Mouse (Mus musculus) heart, adult 8-10 months (tissue): ENCODE data around the gene Ctsf. TPM values are rescaled to one million over a fixed set of nuclear protein-coding genes. Genes with fewer than 3 reads are reported as not detected.
A peak's percentile ranks its signal among the peaks of the same experiment; 100 is the strongest.
"Not testable (repeated sequence)": the region's sequence is repeated elsewhere in the genome, so short reads cannot be mapped to it uniquely, and the experiment has no call there.

Experiments
- DNase-seq: peaks from one replicate; pipeline ENCODE4 v3.0.0; 2022; ENCODE audit warnings: low spot score
- total RNA-seq, 4 experiments: library from RNA; stranded (reverse); gene quantifications; 2 replicates each; pipeline ENCODE4 v1.2.4; 2022

The Ctsf gene
- total RNA-seq, 4 experiments from 2014 or later = 77.7 to 86.2 (median 81.6) TPM

GRCm38 (mm10) chr19:4849800-4850199 is 5.1 kb upstream of the Ctsf start:
- no peak for DNase-seq

DNA sequence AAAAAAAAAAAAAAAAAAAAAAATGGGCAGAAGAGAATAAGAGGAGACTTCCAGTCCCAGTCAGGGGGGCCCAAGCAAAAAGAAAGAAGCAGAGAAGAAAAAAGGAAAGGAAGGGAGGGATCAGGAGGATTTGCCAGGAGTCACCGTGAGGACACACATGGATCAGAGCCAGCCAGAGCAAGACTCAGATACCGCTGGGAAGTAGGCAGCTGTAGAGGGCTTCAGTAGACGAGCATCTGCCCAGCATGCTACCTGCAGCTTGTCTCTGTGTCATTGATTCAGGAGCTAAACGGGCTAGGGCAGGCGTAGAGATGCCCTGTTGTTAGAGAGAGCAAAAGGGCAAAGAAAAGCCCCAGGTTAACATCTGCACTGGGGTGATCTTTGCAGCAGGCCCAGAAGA is 4.6 kb upstream of the Ctsf start:
- DNase-seq = no peak

GRCm38 (mm10) chr19:4855470-4855820 is 515 bp downstream of the Ctsf start:
- no peak for DNase-seq

DNA sequence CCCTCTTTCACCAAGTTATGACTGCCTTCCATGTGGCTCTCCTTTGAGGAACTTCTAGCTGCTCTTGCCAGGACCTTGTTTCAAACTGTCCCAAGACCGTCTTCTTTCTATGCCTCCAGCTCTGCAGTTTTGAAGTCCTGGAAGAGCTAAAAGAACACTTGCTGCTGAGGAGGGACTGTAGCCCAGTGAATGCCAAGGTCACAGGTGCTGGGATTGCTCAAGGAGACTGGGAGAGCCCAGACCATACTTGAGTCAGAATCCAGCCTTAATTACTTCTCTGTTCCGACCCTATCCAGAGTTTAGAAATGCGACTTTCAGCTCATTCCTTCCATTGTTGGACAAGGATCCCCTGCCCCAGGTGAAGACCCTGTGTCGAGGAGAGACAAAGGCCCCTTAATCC is 1.0 kb downstream of the Ctsf start:
- DNase-seq = no peak

DNA sequence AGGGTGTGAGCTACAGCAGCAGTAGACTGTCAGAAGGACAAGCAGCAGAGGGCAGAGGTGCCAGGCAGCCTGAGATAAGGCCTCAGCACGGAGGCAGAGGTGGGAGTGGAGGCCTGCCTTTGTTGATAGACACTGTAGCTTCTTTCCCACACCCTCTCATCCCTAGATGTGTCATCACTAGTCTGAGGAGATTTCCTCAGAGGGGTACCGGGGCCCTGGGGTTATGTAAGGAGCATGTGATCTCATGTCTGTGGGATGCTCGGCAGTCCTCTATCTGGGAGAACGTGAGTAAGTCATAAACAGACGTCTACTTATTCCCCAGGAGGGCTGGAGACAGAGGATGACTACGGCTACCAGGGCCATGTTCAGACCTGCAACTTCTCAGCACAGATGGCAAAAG is 4.2 kb downstream of the Ctsf start:
- no peak for DNase-seq

- no peak for DNase-seq
Observed at GRCm38 (mm10) chr19:4863048-4863447, 8.1 kb downstream of the Ctsf start.

DNA sequence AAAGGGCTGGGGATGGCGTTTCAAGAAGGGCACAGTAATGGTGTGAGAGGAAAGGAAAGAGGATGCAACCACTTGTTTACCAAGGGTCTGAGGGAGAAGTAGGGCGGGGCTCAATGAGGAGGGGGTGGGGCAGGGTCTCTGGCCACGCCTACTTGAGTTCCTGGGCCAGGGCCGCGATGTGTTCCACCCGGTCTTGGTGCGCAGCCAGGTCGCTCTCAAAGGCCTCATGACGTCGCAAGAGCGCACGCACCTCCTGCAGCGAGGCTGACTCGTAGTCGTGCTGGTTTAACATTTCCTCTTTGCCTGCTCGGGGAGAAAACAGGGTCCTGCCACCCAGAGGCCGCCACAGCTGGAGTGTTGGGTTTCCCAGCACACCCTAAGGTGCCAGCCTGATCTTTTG is 10.2 kb downstream of the Ctsf start:
- no peak for DNase-seq

DNA sequence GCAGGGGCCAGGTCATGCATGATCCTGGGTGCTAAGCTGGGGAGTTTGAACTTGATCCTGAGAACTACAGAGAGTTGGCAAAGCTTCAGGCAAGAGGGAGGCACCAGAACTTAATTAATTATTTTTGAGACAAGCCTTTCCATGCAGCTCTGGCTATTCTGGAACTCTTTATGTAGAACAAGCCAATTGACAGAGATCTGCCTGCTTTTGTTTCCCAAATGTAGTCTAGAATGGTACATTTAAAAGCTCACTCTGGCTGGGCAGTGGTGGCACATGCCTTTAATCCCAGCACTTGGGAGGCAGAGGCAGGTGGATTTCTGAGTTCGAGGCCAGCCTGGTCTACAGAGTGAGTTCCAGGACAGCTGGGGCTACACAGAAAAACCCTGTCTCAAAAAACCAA is 19.7 kb downstream of the Ctsf start:
- not testable (repeated sequence) for DNase-seq

GRCm38 (mm10) chr19:4876241-4876640 is 21.3 kb downstream of the Ctsf start:
- DNase-seq = no peak

DNA sequence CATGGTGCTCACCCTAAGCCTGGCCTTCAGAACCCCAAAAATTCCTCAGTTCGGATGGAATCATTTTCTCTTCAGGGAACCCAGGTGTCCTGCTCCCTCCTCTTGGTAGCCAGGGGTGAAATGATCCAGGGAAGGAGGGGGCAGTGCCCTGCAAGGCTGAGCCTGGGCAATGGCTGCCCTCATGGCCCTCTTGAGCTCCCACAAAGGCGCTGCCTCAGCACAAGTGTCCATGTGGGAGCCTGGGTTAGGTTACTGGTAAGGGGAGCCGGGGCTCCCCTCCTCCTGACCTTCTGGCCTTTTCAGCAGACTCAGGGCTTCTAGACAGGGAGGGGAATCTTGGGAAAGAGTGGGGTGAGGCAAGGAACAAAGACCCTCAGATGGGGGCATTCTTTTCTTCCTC is 21.8 kb downstream of the Ctsf start:
- no peak for DNase-seq

DNA sequence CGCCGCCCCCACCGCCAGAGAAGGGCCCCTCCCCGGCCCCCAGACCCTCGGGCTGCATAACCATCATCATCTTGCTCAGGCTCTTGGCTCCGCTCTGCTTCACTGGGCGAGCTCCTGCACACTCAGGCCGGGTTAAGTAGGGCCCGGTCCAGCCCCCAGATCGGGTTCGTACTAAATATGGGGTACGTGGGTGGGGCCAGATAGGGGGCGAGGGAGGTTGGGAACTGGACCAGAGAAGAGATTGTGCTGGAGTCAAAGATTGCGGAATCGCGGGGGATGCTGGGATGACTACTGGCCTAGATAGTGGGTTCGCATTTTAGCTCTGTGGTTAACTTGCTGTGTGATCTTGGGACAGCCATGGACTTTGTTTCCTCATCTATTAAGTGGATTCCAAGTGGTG is 22.9 kb downstream of the Ctsf start, which contains the start of gene Actn3:
Gene Actn3 (minus strand): TSS at position 125 of the 400 bp plus-strand sequence.
- DNase-seq = peak; percentile 23

- DNase-seq = peak; percentile 97
Observed at GRCm38 (mm10) chr19:4878405-4879323, 23.7 kb downstream of the Ctsf start, which contains the start of gene Zdhhc24. TSS of gene Zdhhc24 (plus strand) at chr19:4878668.

- no peak for DNase-seq
Observed at GRCm38 (mm10) chr19:4879324-4879703, 24.4 kb downstream of the Ctsf start.

DNA sequence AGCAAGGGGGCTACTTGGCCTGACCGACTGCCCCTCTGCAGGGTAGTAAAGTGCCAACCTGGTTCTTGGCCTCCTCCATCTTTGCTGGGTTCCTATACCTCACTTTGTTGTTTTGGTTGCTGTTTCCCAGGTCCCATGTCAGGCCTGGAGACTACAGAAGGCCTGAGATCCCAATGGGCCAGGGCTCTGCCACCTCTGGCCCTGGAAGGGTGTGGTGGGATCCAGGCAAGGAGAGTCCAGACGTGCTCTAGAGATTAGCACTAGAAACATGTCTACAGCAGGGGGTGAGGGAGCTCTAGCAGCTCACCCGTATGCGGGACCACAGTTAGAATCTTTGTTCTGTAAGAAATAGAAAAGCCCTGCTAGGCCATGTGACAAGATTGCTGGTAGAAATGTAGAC is 29.0 kb downstream of the Ctsf start:
- no peak for DNase-seq

DNA sequence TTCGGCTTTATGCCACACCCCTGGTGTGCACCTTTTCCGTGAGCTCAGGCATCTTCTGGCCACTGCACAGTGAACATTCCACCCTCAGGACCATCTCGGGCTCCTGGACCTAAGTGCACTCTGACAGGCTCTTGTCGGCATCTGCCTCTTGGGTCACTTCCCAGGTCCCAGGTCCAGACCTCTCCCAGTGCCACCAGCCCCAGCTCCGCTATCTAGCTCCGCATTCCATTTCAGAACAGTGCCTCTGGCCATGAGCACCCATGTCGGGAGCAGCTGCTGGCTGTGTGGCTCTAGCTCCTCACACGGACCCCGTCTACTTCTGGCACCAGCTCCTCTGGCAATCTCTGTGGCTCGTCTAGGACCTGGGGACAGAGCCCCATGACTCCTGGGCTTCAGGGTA is 34.9 kb downstream of the Ctsf start:
- DNase-seq = no peak

DNA sequence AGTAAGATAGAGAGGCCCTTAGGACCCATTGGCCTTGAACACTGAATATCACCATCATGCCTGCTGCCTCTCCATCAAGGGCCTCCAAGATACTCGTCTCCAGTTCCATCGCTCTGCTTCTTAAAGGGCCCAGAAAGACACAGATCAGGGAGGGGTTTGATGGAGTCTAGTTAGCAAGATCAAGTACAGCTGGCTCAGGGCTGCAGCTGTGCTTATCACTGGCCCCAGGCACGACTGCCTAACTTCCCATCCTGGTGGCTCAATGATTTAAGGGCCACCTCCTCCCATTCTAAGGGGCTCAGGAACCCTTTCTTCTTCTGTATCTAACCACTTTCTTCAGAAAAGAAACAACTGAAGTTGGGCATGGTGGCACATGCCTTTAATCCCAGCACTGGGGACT is 36.9 kb downstream of the Ctsf start:
- DNase-seq = no peak

GRCm38 (mm10) chr19:4896780-4897520 is 42.0 kb downstream of the Ctsf start:
- no peak for DNase-seq

- no peak for DNase-seq
Observed at GRCm38 (mm10) chr19:4898972-4899371, 44.0 kb downstream of the Ctsf start.

- DNase-seq = no peak
Observed at GRCm38 (mm10) chr19:4899888-4900287, 45.0 kb downstream of the Ctsf start.

- peak; percentile 73 for DNase-seq
Observed at GRCm38 (mm10) chr19:4905979-4906794, 51.3 kb downstream of the Ctsf start, which contains the start of gene Bbs1. TSS of gene Bbs1 (minus strand) at chr19:4906628.

DNA sequence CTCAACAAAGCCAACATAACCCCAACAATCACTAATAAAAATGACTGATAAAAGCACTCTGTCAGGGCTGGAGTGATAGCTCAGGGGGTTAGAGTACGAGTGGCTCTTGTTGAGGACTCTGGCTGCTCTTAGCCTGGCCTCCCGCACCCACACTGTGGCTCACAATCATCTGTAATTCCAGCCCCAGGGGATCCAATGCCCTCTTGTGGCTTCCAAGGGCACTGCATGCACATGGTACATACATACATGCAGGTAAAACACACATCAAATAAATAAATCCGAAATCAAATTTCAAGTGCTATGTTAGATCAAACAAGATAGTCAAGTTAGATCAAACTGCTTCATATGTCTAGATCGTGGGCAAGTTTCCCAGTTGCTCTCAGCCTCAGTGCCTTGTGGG is 53.2 kb downstream of the Ctsf start:
- DNase-seq = peak; percentile 9

DNA sequence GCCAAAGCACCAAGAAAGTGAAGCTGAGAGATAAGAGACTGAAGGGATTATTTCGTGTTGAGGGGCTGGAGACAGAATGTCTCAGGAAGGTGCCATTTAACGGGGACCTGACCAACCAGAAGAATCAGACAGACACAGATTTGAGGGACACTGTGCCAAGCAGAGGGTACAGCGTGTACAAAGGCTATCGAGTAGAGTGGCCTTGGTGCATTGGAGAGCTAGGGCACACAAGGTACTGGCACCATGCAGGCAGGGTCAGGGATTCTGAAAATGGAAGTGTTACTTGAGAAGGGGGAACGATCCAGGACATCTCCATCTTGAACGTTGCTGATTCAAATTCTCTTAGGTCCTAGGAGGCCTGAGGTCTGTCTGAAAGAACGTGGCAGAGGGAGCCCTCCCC is 54.4 kb downstream of the Ctsf start:
- no peak for DNase-seq
